Mouse (Mus musculus) urinary bladder, postnatal 25 days (tissue): ENCODE data around the gene Gosr1.
"Not testable (repeated sequence)": the region's sequence is repeated elsewhere in the genome, so short reads cannot be mapped to it uniquely, and the experiment has no call there.

Experiments used
- DNase-seq: peaks from one replicate; pipeline ENCODE4 v3.0.0; 2022; ENCODE audit warnings: low spot score

The Gosr1 gene

DNA sequence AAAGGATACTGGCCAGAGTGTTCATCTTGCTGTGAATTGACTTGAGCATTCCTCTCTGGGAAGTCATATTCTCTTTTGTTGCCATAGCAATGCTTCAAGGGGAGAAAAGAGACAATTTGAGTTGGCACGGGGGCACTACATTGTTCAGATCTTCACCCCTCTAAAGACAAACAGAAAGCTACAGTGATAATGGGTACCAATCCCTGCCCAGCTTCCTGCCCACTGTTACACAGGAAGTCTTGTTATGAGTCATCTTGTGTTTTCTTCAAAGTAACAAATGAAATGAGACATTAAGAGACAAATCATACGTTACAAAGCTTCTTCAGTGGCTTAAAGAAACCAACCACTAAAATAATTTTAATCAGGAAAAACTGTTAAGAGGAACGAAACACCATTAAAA is 28.8 kb downstream of the Gosr1 start:
- no peak for DNase-seq

DNA sequence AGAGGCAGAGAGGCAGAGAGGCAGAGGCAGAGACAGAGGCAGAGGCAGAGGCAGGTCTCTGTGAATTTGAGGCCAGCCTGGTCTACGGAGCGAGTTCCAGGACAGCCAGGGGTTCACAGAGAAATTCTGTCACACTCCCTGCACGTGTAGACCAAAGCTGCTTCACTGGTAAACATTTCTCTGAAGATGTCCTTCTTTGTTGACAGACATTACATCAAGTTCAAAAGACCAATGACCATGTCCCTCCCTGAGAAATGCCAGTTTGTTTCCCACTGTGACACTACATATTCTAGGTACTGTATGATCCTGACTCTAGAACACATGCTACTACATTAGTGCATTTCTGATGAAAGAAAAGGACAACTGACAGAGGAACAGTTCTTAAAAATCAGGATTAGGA is 32.7 kb downstream of the Gosr1 start:
- no peak for DNase-seq

GRCm38 (mm10) chr11:76728093-76728492 is 35.3 kb downstream of the Gosr1 start:
- DNase-seq: no peak

GRCm38 (mm10) chr11:76723911-76724310 is 39.5 kb downstream of the Gosr1 start:
- DNase-seq: no peak

DNA sequence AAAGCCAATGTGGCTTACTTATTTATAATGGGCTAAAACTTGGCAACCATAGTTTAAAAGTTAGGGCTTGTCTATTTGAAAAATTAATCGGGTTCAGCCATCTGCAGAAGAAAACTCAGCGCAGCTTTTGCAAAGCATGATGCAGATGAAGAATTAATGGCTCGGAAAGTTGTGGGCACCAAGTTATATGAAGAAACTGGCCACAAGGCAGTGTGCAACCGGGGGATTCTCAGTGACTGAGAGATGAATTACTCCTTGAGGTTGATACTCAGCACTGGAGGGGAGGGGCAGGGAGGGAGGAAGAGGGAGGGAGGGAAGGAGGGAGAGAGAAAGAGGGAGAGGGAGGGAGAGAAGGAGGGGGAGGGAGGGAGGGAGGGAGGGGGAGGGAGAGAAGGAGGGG is 46.4 kb downstream of the Gosr1 start:
- no peak for DNase-seq

- DNase-seq: peak; percentile 17
These were observed 53.5 kb downstream of the Gosr1 start for GRCm38 (mm10) chr11:76709625-76710452.

DNA sequence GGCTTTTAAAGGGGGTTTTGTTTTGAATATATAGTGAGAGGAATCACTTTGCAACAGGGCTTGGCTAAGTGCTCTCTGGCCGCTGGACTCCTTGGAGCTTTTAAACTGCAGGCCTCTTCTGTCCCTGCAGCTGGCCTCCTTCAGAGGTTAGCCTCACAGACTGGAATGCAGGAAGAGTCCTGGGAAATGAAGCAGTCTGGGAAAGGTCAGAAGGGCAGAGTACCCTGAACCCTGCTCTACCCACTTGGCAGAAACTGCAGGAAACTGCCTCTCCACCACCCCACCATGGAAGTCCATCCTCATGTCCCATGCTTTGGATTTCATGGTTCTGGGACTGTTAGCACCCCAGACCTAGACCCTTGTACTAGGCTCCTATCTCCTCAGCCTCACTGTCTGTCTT is 54.5 kb downstream of the Gosr1 start:
- no peak for DNase-seq

GRCm38 (mm10) chr11:76708066-76708465 is 55.3 kb downstream of the Gosr1 start:
- DNase-seq: no peak

DNA sequence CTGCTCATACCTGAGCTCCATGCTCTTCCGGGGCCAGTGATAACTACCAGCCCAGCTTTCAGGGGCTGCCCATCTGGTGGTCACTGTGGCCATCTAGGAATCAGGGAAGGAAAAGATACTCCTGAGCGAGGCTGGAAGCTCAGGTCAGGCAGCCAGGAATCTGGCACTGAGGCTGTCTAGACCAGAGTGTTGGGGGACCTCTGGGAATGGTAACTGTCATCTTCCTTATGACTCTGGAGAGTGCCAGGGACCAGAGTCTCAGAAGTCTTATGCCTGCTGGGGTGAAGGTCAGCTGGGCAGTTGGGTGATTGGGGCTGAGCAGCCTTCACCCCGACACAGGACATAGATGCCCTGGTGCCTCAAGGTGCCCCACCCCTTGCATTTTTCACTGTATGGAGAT is 55.7 kb downstream of the Gosr1 start:
- no peak for DNase-seq

DNA sequence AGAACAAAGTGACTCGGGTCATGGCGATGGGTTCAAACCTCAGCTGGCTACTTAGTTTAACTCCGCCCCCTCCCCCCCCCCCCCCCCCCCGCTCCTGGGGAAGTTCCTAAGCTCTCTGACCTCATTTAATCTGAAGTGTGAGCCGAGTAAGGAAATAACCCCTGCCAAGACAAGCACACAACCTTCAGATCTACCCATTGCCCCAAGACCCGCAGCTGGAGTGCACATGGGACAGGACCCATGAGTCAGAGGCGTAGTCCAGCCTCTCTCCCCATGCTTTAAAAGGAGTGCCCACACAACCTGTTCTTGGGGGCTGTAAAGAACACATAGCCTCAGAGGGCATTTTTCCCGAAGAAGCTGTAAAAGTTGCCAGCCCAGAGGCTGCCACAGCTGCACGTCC is 63.8 kb downstream of the Gosr1 start:
- DNase-seq: no peak

GRCm38 (mm10) chr11:76695810-76696209 is 67.6 kb downstream of the Gosr1 start:
- DNase-seq: no peak

GRCm38 (mm10) chr11:76692096-76692495 is 71.3 kb downstream of the Gosr1 start:
- DNase-seq: no peak

DNA sequence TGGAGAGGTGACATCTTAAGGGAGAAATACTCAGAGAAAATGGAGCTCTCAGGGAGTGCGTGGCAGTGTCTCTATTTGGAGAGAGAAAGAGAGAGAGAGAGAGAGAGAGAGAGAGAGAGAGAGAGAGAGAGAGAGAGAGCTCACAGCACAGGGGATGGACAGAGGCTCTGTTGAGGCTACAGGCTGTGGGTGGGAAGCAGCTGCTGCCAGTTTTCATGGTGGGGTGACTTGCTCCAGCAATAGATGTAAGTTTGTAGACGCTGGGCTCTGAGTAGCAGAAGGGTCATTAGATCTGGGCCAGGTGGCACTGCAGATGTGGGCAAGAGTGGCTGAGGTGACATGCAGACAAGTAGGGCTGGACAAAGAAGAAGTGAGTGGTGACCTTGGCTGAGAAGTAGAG is 77.8 kb downstream of the Gosr1 start:
- no peak for DNase-seq

GRCm38 (mm10) chr11:76679508-76679907 is 83.9 kb downstream of the Gosr1 start, which contains the start of gene Trarg1:
Gene Trarg1, plus strand, starts transcription at chr11:76679808.
- DNase-seq: not testable (repeated sequence)
